Mouse (Mus musculus) 3T3-L1 (cell line): ENCODE results near the gene Smyd4.

Source experiments
- DNase-seq: peaks from one replicate; pipeline ENCODE4 v3.0.0-alpha.2; 2015; ENCODE audit warnings: low read depth, low spot score

Smyd4 gene

GRCm38 (mm10) chr11:75452812-75453557, 104.8 kb downstream of the Smyd4 start:
- DNase-seq = no peak

GRCm38 (mm10) chr11:75453991-75454930, 106.0 kb downstream of the Smyd4 start, which contains the start of gene Wdr81:
TSS of gene Wdr81 (minus strand) at chr11:75454717.
- peak; percentile 90 for DNase-seq
